Mouse (Mus musculus) liver, adult 2 months (tissue): ENCODE results near the gene Chka. TPM values are rescaled to one million over a fixed set of nuclear protein-coding genes. Genes with fewer than 3 reads are reported as not detected.
A peak's percentile ranks its signal among the peaks of the same experiment; 100 is the strongest.

Source experiments
- DNase-seq: peaks from one replicate; pipeline ENCODE4 v3.0.0-alpha.2; 2011; ENCODE audit warnings: low read depth, low spot score; ENCODE audit errors: extremely low read depth
- H3K27ac ChIP-seq: fragments of 200-500 bp; replicated peaks from 2 replicates; pipeline ENCODE4 v1.5.1; 2012; ENCODE audit warnings: low read depth, mild to moderate bottlenecking, control low read depth, inconsistent platforms, low read length; ENCODE audit not compliant: insufficient read depth
- H3K27me3 ChIP-seq: fragments of 200-500 bp; 2 replicates; pipeline ENCODE4 v1.6.1; 2012; ENCODE audit warnings: mild to moderate bottlenecking, moderate library complexity, low read length, inconsistent platforms; ENCODE audit not compliant: control insufficient read depth, insufficient read depth
- H3K36me3 ChIP-seq: fragments of 200-500 bp; 2 replicates; pipeline ENCODE4 v1.6.1; 2012; ENCODE audit warnings: low read length, inconsistent platforms; ENCODE audit not compliant: control insufficient read depth, insufficient read depth
- H3K4me1 ChIP-seq: fragments of 200-500 bp; 2 replicates; pipeline ENCODE4 v1.6.1; 2011; ENCODE audit warnings: low read length; ENCODE audit not compliant: control insufficient read depth, insufficient read depth
- H3K4me3 ChIP-seq: fragments of 200-500 bp; 2 replicates; pipeline ENCODE4 v1.5.1; 2011; ENCODE audit warnings: low read depth, mild to moderate bottlenecking, control low read depth, low read length, moderate library complexity; ENCODE audit not compliant: insufficient read depth
- H3K79me2 ChIP-seq: fragments of 200-500 bp; 2 replicates; pipeline ENCODE4 v1.6.1; 2012; ENCODE audit warnings: inconsistent platforms, mild to moderate bottlenecking, low read length, moderate library complexity; ENCODE audit not compliant: control insufficient read depth, insufficient read depth
- H3K9ac ChIP-seq: fragments of 200-500 bp; 2 replicates; pipeline ENCODE4 v1.6.1; 2012; ENCODE audit warnings: low read depth, mild to moderate bottlenecking, control low read depth, inconsistent platforms, low read length
- CTCF ChIP-seq: fragments of 200-500 bp; IDR thresholded peaks from 2 replicates; pipeline ENCODE4 v1.5.1; 2011; ENCODE audit warnings: low read depth, low read length, control low read depth
- POLR2A ChIP-seq: fragments of 200-500 bp; IDR thresholded peaks from 2 replicates; pipeline ENCODE4 v1.6.1; 2011; ENCODE audit warnings: low read length, control low read depth; ENCODE audit not compliant: insufficient read depth; ENCODE audit errors: extremely low read depth
- WGBS: fragments of 180-500 bp; shearing (Covaris S2); methylation state at CpG from one replicate; pipeline ENCODE4 v1.1.7; 2018; 5-methylcytosine and 5-hydroxymethylcytosine counted together
- polyA plus RNA-seq: library from polyadenylated mRNA; depleted of rRNA; stranded (reverse); fragments of >200 nt; gene quantifications from 2 replicates; pipeline ENCODE4 v1.2.3, GENCODE M21; 2012
- total RNA-seq: library from RNA; depleted of rRNA; stranded (reverse); fragments of >200 nt; gene quantifications from 2 replicates; pipeline ENCODE4 v1.2.3, GENCODE M21; 2014

Chka gene
- total and polyA plus RNA-seq, 2 experiments = 11.9 to 56.7 TPM

- no peak for TF ChIP-seq POLR2A
- no peak for TF ChIP-seq CTCF
- H3K4me3 ChIP-seq = no peak overlapping the region
- H3K9ac ChIP-seq = no peak overlapping the region
- no peaks in the 10 kb centered on the region for H3K79me2 ChIP-seq
- H3K4me1 ChIP-seq = peaks cover 10% of the 10 kb centered on the region; the same call in 1 of the 2 replicates
- no peaks in the 10 kb centered on the region for H3K36me3 ChIP-seq
- H3K27ac ChIP-seq = no peak overlapping the region
- WGBS = 85% methylated on average over 6 of the region's 6 CpGs
- H3K27me3 ChIP-seq = no peaks in the 10 kb centered on the region
- DNase-seq = no peak
These were observed 75.1 kb downstream of the Chka start for GRCm38 (mm10) chr19:3926685-3927084.

GRCm38 (mm10) chr19:3927989-3928388, 76.4 kb downstream of the Chka start:
- Histone ChIP-seq H3K4me3 (no peak overlapping the region), H3K4me1 (peaks cover 10% of the 10 kb centered on the region; the same call in 1 of the 2 replicates), H3K9ac (no peak overlapping the region), H3K27me3 (no peaks in the 10 kb centered on the region), H3K27ac (no peak overlapping the region), H3K36me3 (no peaks in the 10 kb centered on the region), H3K79me2 (no peaks in the 10 kb centered on the region)
- DNase-seq = no peak
- WGBS = 92% methylated on average over 4 of the region's 4 CpGs
- TF ChIP-seq CTCF (no peak), POLR2A (no peak)

- DNase-seq = no peak
- no peak overlapping the region for H3K4me3 ChIP-seq
- whole genome bisulfite sequencing = 84% methylated on average over 4 of the region's 4 CpGs
- TF ChIP-seq CTCF (no peak), POLR2A (no peak)
- H3K27me3 ChIP-seq = no peaks in the 10 kb centered on the region
- H3K27ac ChIP-seq = no peak overlapping the region
- no peak overlapping the region for H3K9ac ChIP-seq
- H3K79me2 ChIP-seq = no peaks in the 10 kb centered on the region
- peaks cover 10% of the 10 kb centered on the region; the same call in 1 of the 2 replicates for H3K4me1 ChIP-seq
- H3K36me3 ChIP-seq = no peaks in the 10 kb centered on the region
These were observed 77.2 kb downstream of the Chka start for GRCm38 (mm10) chr19:3928779-3929178.

GRCm38 (mm10) chr19:3929211-3929941, 77.8 kb downstream of the Chka start, which contains the start of gene Aldh3b1:
Gene Aldh3b1 (minus strand): TSS chr19:3929808.
- Histone ChIP-seq H3K36me3 (no peaks in the 10 kb centered on the region), H3K79me2 (no peaks in the 10 kb centered on the region), H3K4me1 (peaks cover 10% of the 10 kb centered on the region; the same call in 1 of the 2 replicates), H3K27me3 (no peaks in the 10 kb centered on the region), H3K4me3 (peak within 1 kb of the TSS; percentile 7; the same call in 1 of the 2 replicates), H3K27ac (peak within 1 kb of the TSS; percentile 9), H3K9ac (no peak within 1 kb of the TSS)
- no peak for TF ChIP-seq POLR2A
- TF ChIP-seq CTCF = no peak
- 6% methylated on average over 12 of the region's 12 CpGs for WGBS
- DNase-seq = peak; percentile 78

GRCm38 (mm10) chr19:3930262-3931057, 78.9 kb downstream of the Chka start:
- Histone ChIP-seq H3K27me3 (no peaks in the 10 kb centered on the region), H3K9ac (no peak overlapping the region), H3K79me2 (no peaks in the 10 kb centered on the region), H3K36me3 (no peaks in the 10 kb centered on the region), H3K4me1 (peaks cover 10% of the 10 kb centered on the region; the same call in 1 of the 2 replicates), H3K4me3 (no peak overlapping the region), H3K27ac (peak overlapping the region; percentile 9)
- DNase-seq = no peak
- WGBS = 74% methylated on average over 21 of the region's 21 CpGs
- TF ChIP-seq POLR2A = no peak
- no peak for TF ChIP-seq CTCF
